Mouse (Mus musculus): ENCODE measurements at regions not wholly inside any gene's neighbourhood (a gene's known extent, or its start where the extent isn't known, plus 50 kb on each side); places are given as distances from the start of the nearest gene placed in this dataset.

DNA sequence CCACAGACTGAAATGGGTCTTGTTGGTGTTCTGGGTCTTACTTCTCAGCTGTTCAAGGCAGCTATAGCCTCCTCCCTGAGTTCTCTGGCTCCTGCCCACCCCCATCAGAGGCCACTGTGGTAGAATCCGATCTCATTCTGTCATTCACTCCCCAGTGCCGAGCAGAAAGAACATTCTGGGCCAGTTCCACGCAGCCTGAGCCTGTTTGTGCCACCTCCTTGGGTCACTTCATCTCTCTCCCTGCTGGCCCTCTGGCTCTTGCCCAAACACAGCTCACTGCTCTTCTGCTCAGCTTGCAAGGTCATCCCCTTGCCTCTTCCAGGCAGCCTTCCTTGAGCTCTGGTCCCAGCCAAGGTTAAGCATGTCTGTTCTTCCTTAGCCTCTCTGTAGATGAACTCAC, 128.9 kb downstream of the Chst1 start:
- H3K36me3 ChIP-seq (ENCODE audit: control insufficient read depth, insufficient read depth), result no peaks in the 10 kb centered on the region
- no peak for ATAC-seq
- 80% methylated on average over 3 of the region's 3 CpGs for WGBS

DNA sequence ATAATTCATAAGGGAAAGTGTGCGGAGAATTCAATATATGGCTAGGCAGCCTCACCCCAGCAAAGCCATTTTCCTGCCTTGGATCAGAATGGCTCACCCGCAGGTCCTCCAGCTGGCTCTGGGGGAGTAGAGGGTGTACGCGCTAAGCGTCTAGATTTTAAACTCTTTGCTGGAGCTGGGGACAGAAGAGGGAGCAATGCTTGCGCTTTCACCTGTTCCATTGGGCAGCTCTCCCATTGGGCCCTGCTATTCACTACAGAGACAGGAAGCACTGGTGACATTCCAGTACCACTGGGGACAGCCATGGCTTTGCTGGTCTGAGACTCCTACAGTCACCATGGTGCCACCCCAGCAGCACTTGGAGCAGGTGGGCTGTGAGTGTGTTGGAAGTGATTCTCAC, 130.9 kb downstream of the Chst1 start:
- H3K4me1 ChIP-seq (replicated peaks; ENCODE audit: control insufficient read depth, insufficient read depth, low read length), result no peaks in the 10 kb centered on the region
- no peaks in the 10 kb centered on the region for H3K36me3 ChIP-seq (ENCODE audit: control insufficient read depth, insufficient read depth)
- no peak for TF ChIP-seq CTCF (IDR thresholded peaks at IDR 0.05; ENCODE audit: low read depth)
- H3K4me3 ChIP-seq (ENCODE audit: low read depth, low read length), result no peak overlapping the region
- no peaks in the 10 kb centered on the region for H3K27me3 ChIP-seq (replicated peaks; ENCODE audit: control insufficient read depth, insufficient read depth, low read length)
- no peak overlapping the region for H3K4me2 ChIP-seq (replicated peaks; ENCODE audit: low read depth)
- no peaks in the 10 kb centered on the region for H3K9me3 ChIP-seq (ENCODE audit: control insufficient read depth)
- H3K27ac ChIP-seq (ENCODE audit: low read depth, low read length), result no peak overlapping the region
- ATAC-seq, result no peak
- 92% methylated on average over 6 of the region's 6 CpGs for WGBS
- H3K9ac ChIP-seq (ENCODE audit: low read depth, low read length), result no peak overlapping the region

More for the DNA sequence above, 128.9 kb downstream of the Chst1 start:
- no peak for TF ChIP-seq CTCF (IDR thresholded peaks at IDR 0.05; ENCODE audit: low read depth)
- Histone ChIP-seq H3K27me3 (replicated peaks; ENCODE audit: control insufficient read depth, insufficient read depth, low read length) (no peaks in the 10 kb centered on the region), H3K9me3 (ENCODE audit: control insufficient read depth) (no peaks in the 10 kb centered on the region), H3K4me1 (replicated peaks; ENCODE audit: control insufficient read depth, insufficient read depth, low read length) (no peaks in the 10 kb centered on the region), H3K4me2 (replicated peaks; ENCODE audit: low read depth) (no peak overlapping the region), H3K4me3 (ENCODE audit: low read depth, low read length) (no peak overlapping the region), H3K27ac (ENCODE audit: low read depth, low read length) (no peak overlapping the region), H3K9ac (ENCODE audit: low read depth, low read length) (no peak overlapping the region)

DNA sequence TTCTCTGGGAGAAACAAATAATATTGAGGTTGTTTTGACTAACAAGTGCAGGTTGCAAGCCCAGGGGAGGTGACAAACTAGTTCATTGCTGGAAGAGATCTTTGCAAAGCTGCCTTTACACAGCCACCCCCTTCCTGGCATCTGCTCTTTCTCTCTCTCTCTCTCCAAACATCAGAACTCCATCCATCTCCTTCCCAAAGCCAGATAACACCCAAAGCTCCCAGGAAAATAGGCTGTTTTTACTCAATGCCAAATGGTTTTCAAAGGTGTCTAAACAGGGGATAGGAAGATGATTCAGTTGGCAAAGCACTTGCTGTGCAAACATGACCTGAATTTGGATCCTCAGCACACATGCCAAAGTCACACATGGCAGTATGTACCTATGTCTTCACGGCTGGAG, 133.9 kb downstream of the Chst1 start:
- no peak for ATAC-seq
- H3K4me2 ChIP-seq (replicated peaks; ENCODE audit: low read depth), result no peak overlapping the region
- no peaks in the 10 kb centered on the region for H3K36me3 ChIP-seq (ENCODE audit: control insufficient read depth, insufficient read depth)
- no peak overlapping the region for H3K27ac ChIP-seq (ENCODE audit: low read depth, low read length)
- no peaks in the 10 kb centered on the region for H3K4me1 ChIP-seq (replicated peaks; ENCODE audit: control insufficient read depth, insufficient read depth, low read length)
- WGBS, result 80% methylated on average over 1 of the region's 1 CpGs
- H3K27me3 ChIP-seq (replicated peaks; ENCODE audit: control insufficient read depth, insufficient read depth, low read length), result no peaks in the 10 kb centered on the region
- TF ChIP-seq CTCF (IDR thresholded peaks at IDR 0.05; ENCODE audit: low read depth), result no peak
- H3K9me3 ChIP-seq (ENCODE audit: control insufficient read depth), result no peaks in the 10 kb centered on the region
- H3K9ac ChIP-seq (ENCODE audit: low read depth, low read length), result no peak overlapping the region
- H3K4me3 ChIP-seq (ENCODE audit: low read depth, low read length), result no peak overlapping the region

GRCm38 (mm10) chr2:92735784-92736183, 136.3 kb downstream of the Chst1 start:
- H3K4me1 ChIP-seq (replicated peaks; ENCODE audit: control insufficient read depth, insufficient read depth, low read length), result no peaks in the 10 kb centered on the region
- no peaks in the 10 kb centered on the region for H3K9me3 ChIP-seq (ENCODE audit: control insufficient read depth)
- no peak for ATAC-seq
- 72% methylated on average over 5 of the region's 5 CpGs for WGBS
- no peak for TF ChIP-seq CTCF (IDR thresholded peaks at IDR 0.05; ENCODE audit: low read depth)
- no peaks in the 10 kb centered on the region for H3K36me3 ChIP-seq (ENCODE audit: control insufficient read depth, insufficient read depth)
- H3K27ac ChIP-seq (ENCODE audit: low read depth, low read length), result no peak overlapping the region
- H3K27me3 ChIP-seq (replicated peaks; ENCODE audit: control insufficient read depth, insufficient read depth, low read length), result no peaks in the 10 kb centered on the region
- H3K9ac ChIP-seq (ENCODE audit: low read depth, low read length), result no peak overlapping the region
- H3K4me3 ChIP-seq (ENCODE audit: low read depth, low read length), result no peak overlapping the region
- no peak overlapping the region for H3K4me2 ChIP-seq (replicated peaks; ENCODE audit: low read depth)

DNA sequence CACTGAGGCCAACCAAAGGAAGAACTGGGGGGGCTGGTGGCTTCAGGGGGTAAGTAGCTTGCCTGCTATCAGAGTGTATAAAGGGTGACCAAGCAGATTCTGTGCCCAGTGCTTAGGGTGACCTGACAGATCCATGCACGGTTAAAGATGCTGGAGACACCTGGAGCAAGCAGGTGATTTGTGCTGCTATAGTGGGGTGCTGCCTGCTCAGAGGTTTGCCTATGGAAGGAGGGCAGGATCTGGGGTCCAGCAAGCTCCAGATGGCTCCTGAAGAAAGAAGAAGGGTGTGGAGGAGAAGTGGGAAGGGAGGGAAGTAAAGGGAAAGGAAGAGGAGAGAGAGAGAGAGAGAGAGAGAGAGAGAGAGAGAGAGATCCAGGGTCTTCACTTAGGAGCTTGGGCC, 137.8 kb downstream of the Chst1 start:
- 79% methylated on average over 1 of the region's 1 CpGs for WGBS
- Histone ChIP-seq H3K27ac (ENCODE audit: low read depth, low read length) (no peak overlapping the region), H3K4me3 (ENCODE audit: low read depth, low read length) (no peak overlapping the region), H3K27me3 (replicated peaks; ENCODE audit: control insufficient read depth, insufficient read depth, low read length) (no peaks in the 10 kb centered on the region), H3K9ac (ENCODE audit: low read depth, low read length) (no peak overlapping the region), H3K9me3 (ENCODE audit: control insufficient read depth) (no peaks in the 10 kb centered on the region), H3K36me3 (ENCODE audit: control insufficient read depth, insufficient read depth) (no peaks in the 10 kb centered on the region), H3K4me1 (replicated peaks; ENCODE audit: control insufficient read depth, insufficient read depth, low read length) (no peaks in the 10 kb centered on the region), H3K4me2 (replicated peaks; ENCODE audit: low read depth) (no peak overlapping the region)
- no peak for TF ChIP-seq CTCF (IDR thresholded peaks at IDR 0.05; ENCODE audit: low read depth)
- no peak for ATAC-seq

DNA sequence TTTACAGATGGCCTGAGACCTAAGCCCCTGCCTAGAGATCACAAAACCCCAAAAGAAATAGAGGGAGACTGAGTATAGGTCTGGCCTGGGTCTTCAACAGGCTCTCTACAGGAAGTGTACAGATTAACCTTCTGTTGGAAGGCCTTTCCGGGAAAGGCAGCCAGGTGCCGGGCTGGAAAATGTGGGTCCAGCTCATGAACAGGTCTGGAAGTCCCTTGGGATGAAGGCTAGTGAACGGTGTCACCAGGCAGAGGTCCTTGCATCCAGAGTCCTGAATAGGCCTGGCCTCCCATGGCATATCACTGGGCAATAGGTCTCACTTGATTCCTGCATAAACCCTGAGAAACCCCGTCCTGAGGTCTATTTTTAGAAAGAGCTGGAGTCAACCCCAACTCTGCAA, 140.1 kb downstream of the Chst1 start:
- no peak overlapping the region for H3K9ac ChIP-seq (ENCODE audit: low read depth, low read length)
- no peak for TF ChIP-seq CTCF (IDR thresholded peaks at IDR 0.05; ENCODE audit: low read depth)
- H3K4me1 ChIP-seq (replicated peaks; ENCODE audit: control insufficient read depth, insufficient read depth, low read length), result no peaks in the 10 kb centered on the region
- H3K27ac ChIP-seq (ENCODE audit: low read depth, low read length), result no peak overlapping the region
- WGBS, result 77% methylated on average over 4 of the region's 4 CpGs
- no peaks in the 10 kb centered on the region for H3K9me3 ChIP-seq (ENCODE audit: control insufficient read depth)
- no peak overlapping the region for H3K4me2 ChIP-seq (replicated peaks; ENCODE audit: low read depth)
- H3K36me3 ChIP-seq (ENCODE audit: control insufficient read depth, insufficient read depth), result no peaks in the 10 kb centered on the region
- ATAC-seq, result no peak
- no peak overlapping the region for H3K4me3 ChIP-seq (ENCODE audit: low read depth, low read length)
- H3K27me3 ChIP-seq (replicated peaks; ENCODE audit: control insufficient read depth, insufficient read depth, low read length), result no peaks in the 10 kb centered on the region

- H3K27ac ChIP-seq (ENCODE audit: low read depth, low read length), result no peak overlapping the region
- no peak for ATAC-seq
Observed at GRCm38 (mm10) chr2:92740776-92741295, 141.3 kb downstream of the Chst1 start.

More at GRCm38 (mm10) chr2:92740776-92741295, 141.3 kb downstream of the Chst1 start:
- Histone ChIP-seq H3K4me3 (ENCODE audit: low read depth, low read length) (no peak overlapping the region), H3K4me1 (replicated peaks; ENCODE audit: control insufficient read depth, insufficient read depth, low read length) (no peaks in the 10 kb centered on the region), H3K36me3 (ENCODE audit: control insufficient read depth, insufficient read depth) (no peaks in the 10 kb centered on the region), H3K9me3 (ENCODE audit: control insufficient read depth) (no peaks in the 10 kb centered on the region), H3K9ac (ENCODE audit: low read depth, low read length) (no peak overlapping the region), H3K4me2 (replicated peaks; ENCODE audit: low read depth) (no peak overlapping the region), H3K27me3 (replicated peaks; ENCODE audit: control insufficient read depth, insufficient read depth, low read length) (no peaks in the 10 kb centered on the region)
- 83% methylated on average over 4 of the region's 4 CpGs for WGBS
- no peak for TF ChIP-seq CTCF (IDR thresholded peaks at IDR 0.05; ENCODE audit: low read depth)

Measured in intestine, postnatal 0 days (tissue).